Mouse (Mus musculus) cortical plate, adult 2 months (tissue): ENCODE data around the gene Prdm9.

ENCODE experiments used
- CTCF ChIP-seq: fragments of 200-500 bp; IDR thresholded peaks from 2 replicates; pipeline ENCODE4 v1.5.1; 2011; ENCODE audit warnings: mild to moderate bottlenecking, control low read depth, low read length; ENCODE audit not compliant: insufficient read depth; ENCODE audit errors: extremely low read depth
- POLR2A ChIP-seq: fragments of 200-500 bp; IDR thresholded peaks from 2 replicates; pipeline ENCODE4 v1.6.1; 2011; ENCODE audit warnings: mild to moderate bottlenecking, low read length, control low read depth; ENCODE audit not compliant: insufficient read depth; ENCODE audit errors: extremely low read depth

GRCm38 (mm10) chr17:15575056-15575455 lies 10.9 kb upstream of the Prdm9 start:
- TF ChIP-seq CTCF (no peak), POLR2A (no peak)
